Mouse (Mus musculus) kidney, adult 8-10 months (tissue): ENCODE results near the gene Txndc11.
"Not testable (repeated sequence)": the region's sequence is repeated elsewhere in the genome, so short reads cannot be mapped to it uniquely, and the experiment has no call there.

Experiments used
- DNase-seq, 2 experiments: peaks; one replicate each; pipeline ENCODE4 v3.0.0; 2022

Gene Txndc11

GRCm38 (mm10) chr16:11134348-11135344 is at the start of gene Txndc11:
Gene Txndc11 (minus strand): TSS chr16:11134650.
- peak; percentile 99 for DNase-seq

DNA sequence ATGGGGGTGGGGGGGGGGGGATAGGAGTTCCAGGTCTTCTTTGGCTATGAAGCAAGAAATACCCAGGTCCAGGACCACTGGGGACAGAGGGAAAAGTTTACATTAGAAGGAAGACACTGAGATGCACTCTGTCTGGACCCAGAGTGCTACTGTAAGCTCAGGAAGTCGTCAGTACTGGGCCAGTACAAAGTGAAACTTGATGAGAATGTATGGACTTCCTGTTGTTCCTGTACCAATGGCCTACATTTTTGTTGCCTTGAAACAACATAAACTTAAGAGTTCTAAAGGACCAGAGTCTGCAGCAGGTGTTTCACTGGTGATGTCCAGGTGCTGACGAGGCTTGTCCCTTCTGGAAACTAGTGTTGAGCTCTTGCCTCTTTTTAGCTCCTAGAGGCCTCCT is 43.0 kb upstream of the Txndc11 start:
- no peak for DNase-seq

GRCm38 (mm10) chr16:11176884-11177244 is 42.4 kb upstream of the Txndc11 start:
- no peak for DNase-seq

DNA sequence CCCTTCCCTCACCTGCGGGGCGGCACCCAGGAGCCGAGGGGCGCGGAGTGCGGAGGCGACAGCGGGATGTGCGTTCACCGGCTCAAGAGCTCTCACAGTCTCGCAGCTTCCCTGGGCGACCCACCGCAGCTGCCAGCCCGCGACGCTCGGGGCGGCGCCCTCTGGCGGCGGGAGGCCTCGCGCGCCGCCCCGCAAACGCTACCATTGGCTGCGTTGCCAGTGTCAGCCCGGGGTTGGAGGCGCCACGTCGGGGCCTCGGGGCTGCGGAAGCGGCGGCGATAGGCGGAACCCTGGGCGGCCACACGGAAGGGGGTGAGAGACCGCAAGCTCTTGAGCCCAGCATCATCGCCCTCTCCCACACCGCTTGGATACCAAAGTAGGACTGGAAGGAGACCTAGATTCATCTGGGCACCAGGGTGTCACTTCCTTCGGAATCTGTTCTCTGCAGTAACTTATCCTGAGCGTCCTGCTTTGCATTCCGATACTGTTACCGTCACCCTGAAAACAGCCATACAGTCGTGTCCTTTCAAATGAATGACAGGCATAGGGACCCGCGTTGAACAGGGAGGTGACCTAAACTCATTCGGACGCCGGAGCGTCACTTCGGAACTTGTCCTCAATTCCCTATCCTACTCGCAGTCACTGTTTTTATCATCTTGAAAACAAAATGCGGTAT is 41.9 kb upstream of the Txndc11 start, which contains the start of gene Zc3h7a:
TSS of gene Zc3h7a (minus strand) at position 186 of the 676 bp plus-strand sequence.
- DNase-seq: peak; percentile 86 to 89

GRCm38 (mm10) chr16:11175489-11176207 is 41.2 kb upstream of the Txndc11 start:
- peak; percentile 64 to 68 for DNase-seq

- DNase-seq: no peak
Observed at GRCm38 (mm10) chr16:11175100-11175488, 40.6 kb upstream of the Txndc11 start.

GRCm38 (mm10) chr16:11174671-11175081 is 40.2 kb upstream of the Txndc11 start:
- peak; percentile 41 to 58 for DNase-seq

GRCm38 (mm10) chr16:11171679-11172078 is 37.2 kb upstream of the Txndc11 start:
- DNase-seq: no peak

DNA sequence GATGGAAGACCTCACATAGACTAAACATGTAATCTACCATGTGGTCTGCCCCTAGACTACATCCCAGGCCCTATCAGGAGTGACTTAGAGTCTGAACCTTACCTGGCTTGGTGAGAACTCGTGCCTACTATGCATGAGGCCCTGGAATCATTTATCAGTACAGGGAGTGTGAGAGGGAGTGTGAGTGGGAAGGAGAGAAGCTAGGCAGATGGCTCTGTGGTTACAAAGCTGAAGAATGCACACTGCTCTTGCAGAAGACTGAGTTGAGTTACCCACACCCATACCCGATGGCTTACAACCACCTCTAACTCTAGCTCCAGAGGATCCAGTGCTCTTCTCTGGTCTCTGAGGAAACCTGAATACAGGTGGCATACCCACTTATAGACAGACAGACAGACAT is 32.0 kb upstream of the Txndc11 start:
- DNase-seq: no peak

- DNase-seq: peak; percentile 29 to 35
Observed at GRCm38 (mm10) chr16:11164695-11165255, 30.3 kb upstream of the Txndc11 start.

DNA sequence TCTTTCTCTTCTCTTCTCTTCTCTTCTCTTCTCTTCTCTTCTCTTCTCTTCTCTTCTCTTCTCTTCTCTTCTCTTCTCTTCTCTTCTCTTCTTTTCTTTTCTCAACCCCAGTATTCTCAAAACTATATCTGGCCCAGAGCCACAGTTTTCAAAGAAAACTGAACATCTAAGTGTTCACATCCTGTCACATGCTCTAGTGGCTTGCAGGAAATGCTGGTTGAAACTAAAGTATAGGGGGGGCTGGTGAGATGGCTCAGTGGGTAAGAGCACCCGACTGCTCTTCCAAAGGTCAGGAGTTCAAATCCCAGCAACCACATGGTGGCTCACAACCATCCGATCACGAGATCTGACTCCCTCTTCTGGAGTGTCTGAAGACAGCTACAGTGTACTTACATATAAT is 23.3 kb upstream of the Txndc11 start:
- DNase-seq: not testable (repeated sequence)

DNA sequence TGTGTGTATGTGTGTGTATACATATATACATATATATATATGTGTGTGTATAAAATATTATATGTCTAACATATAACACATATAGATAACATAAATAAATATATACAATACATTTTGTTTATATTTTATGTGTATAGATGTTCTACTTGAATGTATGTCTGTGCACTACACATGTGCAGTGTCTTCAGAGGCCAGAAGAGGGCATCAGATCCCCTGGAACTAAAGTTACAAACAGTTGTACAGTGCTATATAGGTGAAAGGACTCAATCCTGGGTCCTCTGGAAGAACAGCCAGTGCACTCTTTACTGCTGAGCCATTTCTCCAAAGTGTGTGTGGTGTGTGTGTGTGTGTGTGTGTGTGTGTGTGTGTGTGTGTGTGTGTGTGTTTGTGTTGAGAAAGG is 20.1 kb upstream of the Txndc11 start:
- no peak for DNase-seq

- DNase-seq: peak; percentile 95 to 100
Observed at GRCm38 (mm10) chr16:11143706-11144483, 9.4 kb upstream of the Txndc11 start.

DNA sequence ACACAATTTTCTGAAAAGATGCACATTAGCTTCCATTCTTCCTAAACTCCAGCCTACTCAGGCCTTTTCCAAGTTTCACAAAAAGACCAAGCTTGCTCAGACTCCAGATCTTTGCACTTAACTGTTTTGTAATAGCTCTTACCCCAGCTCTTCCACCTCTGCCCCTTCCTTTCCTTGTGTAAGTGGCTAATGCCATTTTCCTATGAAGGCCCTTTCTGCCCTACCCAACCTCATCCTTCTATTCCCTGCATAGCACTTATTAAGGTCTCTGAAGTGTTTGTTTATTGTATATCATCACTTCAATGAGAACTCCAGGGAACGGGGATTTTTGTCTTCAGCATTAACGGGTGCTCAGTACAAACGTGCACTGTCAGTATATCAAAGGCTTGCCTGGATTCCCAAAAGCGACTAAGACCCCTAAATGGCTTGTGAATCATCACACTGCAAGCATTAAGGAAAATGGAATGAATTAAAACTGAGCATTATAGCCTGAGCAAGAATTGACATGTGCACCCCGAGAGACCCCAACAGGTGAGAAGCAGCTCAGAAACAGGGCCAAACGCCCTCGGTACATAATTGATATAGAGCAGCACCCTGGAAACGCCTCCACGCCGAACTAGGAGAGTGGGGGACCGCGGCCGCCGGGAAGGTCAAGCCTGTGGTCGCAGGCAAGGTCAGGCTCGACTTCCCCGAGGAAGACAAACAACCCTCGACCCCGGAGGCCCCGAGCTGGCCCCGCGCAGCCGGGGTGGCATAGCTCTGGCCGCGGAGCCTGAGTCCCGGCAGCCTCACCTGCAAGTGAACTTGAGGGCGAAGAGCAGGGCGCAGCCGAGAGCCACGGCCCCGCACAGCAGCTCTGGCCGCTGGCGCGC is 738 bp downstream of the Txndc11 start:
- DNase-seq: no peak

DNA sequence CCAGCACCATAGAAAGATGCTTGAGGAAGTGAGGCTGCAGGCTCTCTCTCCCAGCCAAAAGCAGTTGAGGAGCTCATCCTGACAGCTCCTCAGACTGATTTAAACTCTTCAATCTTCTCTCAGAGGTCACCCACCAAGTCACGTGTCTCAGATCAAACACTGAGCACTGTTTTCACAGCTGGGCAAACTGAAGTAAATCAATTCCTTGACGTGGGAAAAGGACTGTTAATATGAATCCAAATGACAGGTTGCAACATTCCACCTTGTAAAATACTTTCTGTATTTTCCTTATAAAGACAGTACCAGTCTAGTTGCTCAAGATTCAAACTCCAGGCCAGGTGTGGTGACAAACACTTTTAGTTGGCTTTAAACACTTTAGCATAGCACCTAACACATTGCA is 1.6 kb downstream of the Txndc11 start:
- DNase-seq: no peak

DNA sequence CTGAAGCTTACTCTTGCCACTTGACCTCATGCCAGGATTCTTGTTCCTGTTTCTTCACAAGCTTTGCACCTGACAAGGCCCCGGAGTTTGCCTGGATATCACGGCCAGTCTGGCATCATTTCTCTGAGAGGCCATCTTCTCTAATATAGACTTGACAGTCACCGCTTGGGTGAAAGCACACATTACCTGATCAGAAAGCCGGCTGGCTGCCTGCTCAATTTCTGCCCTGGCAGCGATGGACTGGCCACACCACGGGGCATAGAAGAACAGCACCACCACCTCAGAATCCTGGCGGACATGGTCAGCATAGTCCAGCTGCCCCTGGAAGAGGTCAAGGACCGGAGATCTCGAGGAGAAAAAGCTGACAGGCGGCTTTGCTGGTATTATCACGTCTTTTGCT is 6.1 kb downstream of the Txndc11 start:
- peak; percentile 36 to 46 for DNase-seq

GRCm38 (mm10) chr16:11125371-11125770 is 9.1 kb downstream of the Txndc11 start:
- no peak for DNase-seq

DNA sequence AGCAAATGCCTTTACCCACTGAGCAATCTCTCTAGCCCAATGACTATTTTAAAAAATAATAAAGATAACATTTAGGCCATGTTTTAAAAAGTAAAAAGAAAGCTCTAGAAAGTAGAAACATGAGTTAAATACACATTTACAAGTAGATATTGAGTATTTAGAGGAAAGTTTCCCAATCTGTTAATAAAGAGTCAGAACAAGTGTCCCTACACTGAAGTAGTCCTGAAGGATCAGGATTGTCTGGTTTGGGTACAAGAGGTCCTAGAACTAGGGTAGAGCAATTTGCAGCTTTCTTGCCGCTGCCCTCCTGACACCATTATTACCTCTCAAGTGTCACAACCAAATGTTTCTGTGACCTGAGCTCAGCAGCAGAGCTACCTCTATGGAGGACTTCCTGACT is 10.3 kb downstream of the Txndc11 start:
- no peak for DNase-seq

GRCm38 (mm10) chr16:11122625-11123024 is 11.8 kb downstream of the Txndc11 start:
- no peak for DNase-seq

- DNase-seq: no peak
Observed at GRCm38 (mm10) chr16:11109198-11109740, 25.2 kb downstream of the Txndc11 start.

- DNase-seq: no peak
Observed at GRCm38 (mm10) chr16:11104905-11105304, 29.5 kb downstream of the Txndc11 start.
